Mouse (Mus musculus) cortical plate, adult 2 months (tissue): ENCODE measurements around the gene Rasgrp3.

Source experiments
- CTCF ChIP-seq: fragments of 200-500 bp; IDR thresholded peaks from 2 replicates; pipeline ENCODE4 v1.5.1; 2011; ENCODE audit warnings: mild to moderate bottlenecking, control low read depth, low read length; ENCODE audit not compliant: insufficient read depth; ENCODE audit errors: extremely low read depth
- POLR2A ChIP-seq: fragments of 200-500 bp; IDR thresholded peaks from 2 replicates; pipeline ENCODE4 v1.6.1; 2011; ENCODE audit warnings: mild to moderate bottlenecking, low read length, control low read depth; ENCODE audit not compliant: insufficient read depth; ENCODE audit errors: extremely low read depth

DNA sequence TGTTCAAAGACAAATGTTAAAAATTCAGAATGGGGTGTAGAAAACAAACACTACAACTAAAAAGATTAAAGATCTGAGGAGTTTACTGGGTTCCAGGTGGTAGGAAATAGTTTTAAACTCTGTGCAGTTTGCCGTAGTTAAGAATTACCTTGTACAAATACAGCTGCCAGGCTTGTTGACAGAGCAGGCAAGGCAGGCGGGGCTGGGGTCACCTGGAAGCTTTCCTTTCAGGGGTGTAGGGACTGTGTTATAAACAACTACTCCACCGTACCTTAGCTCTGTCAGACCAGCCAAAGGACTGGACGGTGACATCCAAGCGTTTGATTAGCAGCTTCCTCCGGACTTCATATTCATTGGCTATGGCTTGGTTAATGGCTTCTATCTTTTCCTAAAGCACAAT lies 103.4 kb downstream of the Rasgrp3 start:
- TF ChIP-seq CTCF (no peak), POLR2A (no peak)
